Mouse (Mus musculus): ENCODE measurements at regions not wholly inside any gene's neighbourhood (a gene's known extent, or its start where the extent isn't known, plus 50 kb on each side); places are given as distances from the start of the nearest gene placed in this dataset.

- no peak for TF ChIP-seq CTCF (IDR thresholded peaks at IDR 0.05; ENCODE audit: borderline replicate concordance, extremely low read depth, insufficient read depth, insufficient read length)
- TF ChIP-seq POLR2A (IDR thresholded peaks at IDR 0.05; ENCODE audit: borderline replicate concordance, extremely low read depth, insufficient read depth, insufficient read length, poor library complexity, severe bottlenecking) = no peak
These were observed 281.5 kb upstream of the Runx1 start for GRCm38 (mm10) chr16:93107524-93107845.

All from brain, embryonic 14.5 days (tissue).